Mouse (Mus musculus): ENCODE measurements around the gene Gas6.

Gas6 gene

DNA sequence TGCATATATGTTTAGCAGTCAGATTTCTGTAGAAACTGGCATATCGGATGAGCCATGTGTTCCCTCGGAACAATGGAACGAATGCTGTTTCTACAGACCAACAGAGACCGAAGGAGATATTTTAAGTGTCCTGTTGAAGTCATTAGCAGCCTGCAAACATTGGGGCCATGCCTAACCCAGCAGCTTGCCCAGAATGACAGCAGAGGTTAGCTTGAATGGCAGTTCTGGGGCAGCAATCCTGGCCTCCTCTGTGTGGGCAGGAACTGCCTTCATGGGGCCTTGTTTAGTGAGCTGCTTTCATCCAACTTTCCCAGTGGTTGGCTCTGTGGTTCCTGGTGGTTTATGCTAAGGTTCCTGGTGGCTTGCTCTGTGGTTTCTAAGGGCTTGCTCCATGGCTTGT, 34.9 kb downstream of the Gas6 start:
- no peak for DNase-seq

GRCm38 (mm10) chr8:13455295-13455694, 39.0 kb downstream of the Gas6 start:
- DNase-seq: peak; percentile 52

DNA sequence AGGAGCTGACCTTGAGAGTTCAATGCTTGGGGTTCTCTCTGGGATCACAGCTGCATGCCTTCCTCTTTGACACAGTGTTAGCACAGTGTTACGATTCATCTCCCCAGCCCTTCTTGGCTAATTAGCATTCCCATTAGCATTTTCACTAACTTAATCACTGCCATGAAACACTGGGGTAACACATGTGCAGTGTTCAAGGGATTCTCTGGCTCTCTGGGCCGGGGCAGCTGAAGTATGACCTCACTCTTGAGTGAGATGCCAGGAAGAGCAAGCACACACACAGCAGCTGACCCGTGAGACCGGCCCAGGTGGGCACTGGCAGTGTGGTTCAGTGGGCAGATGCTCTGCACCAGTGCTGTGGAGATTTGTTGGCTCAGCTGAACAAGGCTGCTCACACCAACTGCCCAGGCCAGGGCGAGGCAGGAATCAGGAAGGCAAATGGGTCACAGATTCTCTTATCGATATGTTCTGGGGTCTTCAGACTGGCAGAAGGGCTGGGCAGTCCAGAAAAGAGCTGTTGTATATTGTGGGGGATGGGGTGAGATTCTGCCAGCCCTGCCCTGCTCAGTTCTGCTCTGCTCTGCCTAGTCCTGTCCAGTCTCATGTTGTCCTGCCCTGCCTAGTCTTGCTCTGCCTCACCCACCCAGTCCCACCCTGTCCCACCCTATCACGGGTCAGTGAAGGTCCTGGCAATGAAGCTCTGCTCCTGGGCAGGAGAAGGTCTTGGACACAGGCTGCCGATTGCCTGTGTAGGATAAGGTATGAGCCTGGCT, 39.8 kb downstream of the Gas6 start:
- no peak for DNase-seq

DNA sequence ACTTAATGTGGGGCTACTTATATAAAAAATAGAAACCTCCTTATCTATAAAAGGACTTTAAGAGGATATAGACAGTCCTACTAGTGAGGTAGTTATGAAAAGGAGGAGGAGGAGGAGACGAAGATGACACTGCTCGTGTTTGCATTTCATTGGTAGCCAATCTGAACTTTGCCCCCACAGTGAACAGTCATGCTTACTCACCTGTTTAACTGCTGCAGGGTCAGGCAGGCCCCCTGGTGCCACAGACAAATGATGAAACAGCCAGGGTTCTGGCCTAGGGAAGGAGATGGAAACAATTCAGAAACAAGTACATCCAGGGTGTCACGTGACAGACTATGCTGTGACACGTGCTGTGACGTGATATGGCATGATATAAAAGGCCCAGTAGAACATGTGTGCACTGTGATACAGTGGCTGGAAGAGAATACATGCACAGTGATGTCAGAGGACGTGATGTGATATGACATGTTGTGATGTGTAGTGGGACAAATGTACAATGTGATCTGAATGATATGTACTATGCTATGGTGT, 42.5 kb downstream of the Gas6 start:
- no peak for DNase-seq

DNA sequence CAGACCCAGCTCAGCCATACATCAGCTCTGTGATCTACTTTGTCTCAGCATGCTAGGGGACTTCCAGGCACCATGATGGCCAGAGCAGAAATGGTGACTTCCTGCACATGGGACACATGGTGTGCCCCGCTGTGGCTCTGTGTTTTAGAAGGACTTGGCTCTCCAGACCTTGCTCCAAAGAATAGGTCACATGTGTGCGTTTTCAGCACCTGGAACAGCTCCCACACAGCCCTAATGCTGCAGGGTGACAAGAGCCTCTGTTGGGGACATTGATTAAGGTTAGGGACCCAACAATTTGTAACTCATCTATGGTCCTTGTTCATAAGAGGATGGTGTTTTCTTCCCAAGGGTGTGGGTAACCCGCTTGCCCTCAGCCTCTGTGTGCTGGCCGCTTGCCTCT, 46.1 kb downstream of the Gas6 start:
- DNase-seq: peak; percentile 37

GRCm38 (mm10) chr8:13446456-13446855, 47.8 kb downstream of the Gas6 start:
- DNase-seq: no peak

DNA sequence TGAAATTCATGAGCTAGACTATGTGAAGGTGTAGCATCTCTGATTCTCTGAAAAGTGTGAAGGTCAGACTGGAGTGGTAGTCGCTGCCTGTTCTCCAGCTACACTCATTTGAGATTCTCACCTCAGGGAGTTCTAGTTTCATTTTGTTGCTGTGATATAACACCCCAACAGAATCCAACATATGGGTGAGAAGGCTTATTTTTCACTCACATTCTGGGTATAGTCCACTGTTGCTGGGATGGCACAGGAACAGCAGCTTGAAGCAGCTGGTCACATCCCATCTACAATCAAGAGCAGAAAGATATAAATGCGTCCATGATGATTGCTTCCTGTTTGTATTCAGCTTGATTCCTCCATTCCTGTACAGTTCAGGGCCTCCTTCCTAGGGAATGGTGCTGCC, 52.1 kb downstream of the Gas6 start:
- DNase-seq: no peak

DNA sequence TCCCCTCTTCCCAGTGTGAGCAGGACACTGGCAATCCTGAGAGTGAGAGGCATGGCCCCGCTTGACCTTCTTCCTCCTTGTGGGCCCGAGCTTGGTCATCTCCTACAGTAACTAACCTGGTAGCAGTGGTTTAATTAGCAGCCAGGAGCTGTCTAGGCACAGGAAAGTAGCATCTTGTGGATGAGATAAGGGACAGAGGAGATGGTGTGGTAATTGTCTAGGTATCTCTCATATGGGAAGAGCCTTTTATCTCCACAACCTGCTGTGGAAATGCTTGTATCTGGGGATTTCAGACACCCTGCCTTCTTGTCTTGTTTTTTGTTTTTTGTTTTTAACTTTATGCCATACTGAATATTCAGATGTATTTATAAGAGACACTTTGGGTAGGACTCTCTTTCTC, 56.8 kb downstream of the Gas6 start:
- DNase-seq: no peak

- no peak for DNase-seq
These were observed 58.2 kb downstream of the Gas6 start for GRCm38 (mm10) chr8:13436052-13436451.

GRCm38 (mm10) chr8:13434889-13435288, 59.4 kb downstream of the Gas6 start, which contains the start of gene Tmem255b:
Gene Tmem255b (plus strand): TSS chr8:13435189.
- no peak for DNase-seq

DNA sequence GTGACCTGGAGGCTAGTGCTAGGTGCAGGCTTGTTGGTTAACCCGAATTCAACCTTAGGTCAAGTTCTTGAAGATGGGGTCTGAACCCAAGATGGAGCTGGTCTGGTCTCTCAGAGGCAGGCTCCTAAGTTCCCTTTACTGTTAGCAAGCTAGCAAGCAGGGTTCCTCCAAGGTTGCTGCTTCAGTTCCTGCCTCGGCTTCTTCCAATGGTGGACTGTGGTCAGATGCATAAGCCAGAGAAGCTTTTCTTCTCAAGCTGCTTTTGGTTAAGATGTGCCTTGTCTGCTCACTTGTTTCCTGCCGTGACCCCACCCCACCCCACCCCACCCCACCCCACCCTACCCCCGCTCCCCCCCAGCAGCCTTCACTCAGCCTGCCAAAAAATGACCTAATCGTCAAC, 61.2 kb downstream of the Gas6 start:
- no peak for DNase-seq

DNA sequence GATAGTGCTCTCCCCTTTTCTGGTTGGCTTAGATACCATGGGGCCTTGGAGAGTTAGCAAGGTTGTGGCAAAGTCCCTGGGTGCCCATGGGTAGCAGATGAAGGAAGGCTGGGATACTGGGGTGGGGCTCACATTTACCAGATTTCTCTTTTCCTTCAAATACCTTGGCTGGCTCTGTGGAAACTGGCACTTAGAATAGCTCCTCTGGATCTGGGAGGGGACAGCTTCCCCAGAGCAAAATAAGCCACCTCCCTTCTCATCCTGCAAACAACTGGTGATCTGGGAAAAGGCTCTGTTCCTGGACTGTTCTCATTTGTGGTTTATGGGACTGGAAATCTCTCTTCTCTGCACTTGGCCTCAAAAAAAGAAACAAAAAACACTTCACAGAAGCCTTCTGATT, 63.4 kb downstream of the Gas6 start:
- no peak for DNase-seq

DNA sequence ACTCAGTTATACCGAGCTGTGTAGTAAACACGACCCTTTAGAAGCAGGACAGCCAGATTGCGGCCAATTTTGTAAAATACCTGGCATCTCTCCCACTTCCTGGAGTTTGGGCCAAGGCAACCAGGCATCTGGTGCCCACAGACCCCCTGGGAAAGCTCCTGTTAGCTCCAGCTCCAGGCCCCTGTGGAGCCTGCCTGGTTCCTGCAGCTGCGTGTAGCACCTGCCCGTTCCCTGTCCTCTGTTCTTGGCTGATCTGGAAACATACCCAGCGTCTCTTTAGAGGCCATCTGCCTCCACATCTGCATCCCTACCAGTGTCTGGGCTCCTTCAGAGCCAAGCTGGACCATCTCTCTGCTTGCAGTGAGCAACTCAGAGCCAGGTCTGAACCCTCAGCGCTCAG, 63.9 kb downstream of the Gas6 start:
- peak; percentile 19 for DNase-seq

DNA sequence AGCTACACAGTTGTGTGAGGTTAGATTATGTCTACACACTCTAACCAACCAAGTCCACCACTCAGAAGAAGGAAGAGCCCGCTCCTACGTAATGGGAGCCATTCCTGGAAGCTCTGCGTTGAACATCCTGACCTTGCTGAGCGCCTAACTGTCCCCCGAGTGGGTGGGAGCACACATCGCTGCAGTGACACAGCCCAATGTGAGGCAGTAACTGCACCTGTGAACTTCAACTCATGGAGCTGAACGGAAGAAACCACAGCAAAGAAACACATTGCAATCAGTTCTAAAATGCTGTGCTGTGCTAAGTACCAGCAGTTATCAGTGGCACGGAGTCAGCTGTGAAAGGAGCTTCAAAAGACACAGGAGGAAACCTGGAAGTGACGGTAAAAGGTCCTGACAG, 66.1 kb downstream of the Gas6 start:
- peak; percentile 81 for DNase-seq

- peak; percentile 24 for DNase-seq
These were observed 66.9 kb downstream of the Gas6 start for GRCm38 (mm10) chr8:13427351-13427750.

- DNase-seq: no peak
These were observed 73.3 kb downstream of the Gas6 start for GRCm38 (mm10) chr8:13420970-13421369.

- DNase-seq: no peak
These were observed 75.1 kb downstream of the Gas6 start for GRCm38 (mm10) chr8:13419111-13419639.

DNA sequence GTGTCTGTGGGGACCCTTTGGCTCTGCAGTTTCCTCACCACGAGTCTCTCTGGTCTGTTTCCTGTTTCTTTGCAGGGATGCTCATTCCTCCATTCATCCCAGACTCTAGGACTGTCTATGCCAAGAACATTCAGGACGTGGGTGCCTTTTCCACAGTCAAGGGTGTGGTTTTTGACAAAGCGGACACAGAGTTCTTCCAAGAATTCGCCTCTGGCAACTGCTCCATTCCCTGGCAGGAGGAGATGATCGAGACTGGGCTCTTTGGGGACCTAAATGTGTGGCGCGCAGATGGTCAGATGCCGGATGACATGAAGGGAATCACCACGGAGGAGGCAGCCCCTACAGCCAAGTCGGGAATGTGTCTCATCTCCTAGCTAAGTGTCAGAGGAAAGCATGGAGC, 78.4 kb downstream of the Gas6 start:
- no peak for DNase-seq
